In genomic region chr6:42324482-42325267, GRCm38 (mm10) we compare ENCODE assay signal across 8 mouse cellular contexts. TPM values are rescaled to one million over a fixed set of nuclear protein-coding genes. Genes with fewer than 3 reads are reported as not detected.
DNase-seq lines count a peak whose midpoint lies in the region; ATAC-seq lines count a peak whose summit lies in the region.

Fam131b (minus strand) TSS chr6:42324643.

- H3K27me3 ChIP-seq in forebrain, embryonic 15.5 days = no peaks in the 10 kb centered on the region
- H3K27me3 ChIP-seq in hindbrain, embryonic 13.5 days = no peaks in the 10 kb centered on the region
- H3K27me3 ChIP-seq in midbrain, embryonic 13.5 days = no peaks in the 10 kb centered on the region

- under 1% methylated on average over 51 of the region's 68 CpGs for WGBS in forebrain, embryonic 15.5 days
- WGBS in hindbrain, embryonic 13.5 days = under 1% methylated on average over 43 of the region's 68 CpGs
- under 1% methylated on average over 58 of the region's 68 CpGs for WGBS in midbrain, embryonic 13.5 days

- intact Hi-C loops in left cerebral cortex, postnatal 14 days (cut with DNase I) = loop anchor here (1.0 to 10.0 kb wide), 5 partner anchors 24 to 260 kb away; partner anchors contain the start of gene Zyx

- H3K9me3 ChIP-seq in forebrain, embryonic 15.5 days = no peaks in the 10 kb centered on the region
- no peaks in the 10 kb centered on the region for H3K9me3 ChIP-seq in hindbrain, embryonic 13.5 days
- H3K9me3 ChIP-seq in midbrain, embryonic 13.5 days = no peaks in the 10 kb centered on the region

- peak within 1 kb of the TSS; percentile 94 for H3K4me2 ChIP-seq in forebrain, embryonic 15.5 days (replicated peaks)
- H3K4me2 ChIP-seq in hindbrain, embryonic 13.5 days = peak within 1 kb of the TSS; percentile 81
- H3K4me2 ChIP-seq in midbrain, embryonic 13.5 days (replicated peaks) = peak within 1 kb of the TSS; percentile 89

- DNase-seq in adrenal gland, adult 2 months = peak; percentile 22
- no peak for DNase-seq in adrenal gland, adult 18-20 months (ENCODE audit: low spot score in 2 of 2)
- DNase-seq in cerebellum, adult 11 months = peak; percentile 84
- peak; percentile 61 to 77 for DNase-seq in left cerebral cortex, postnatal 14 days (ENCODE audit: low spot score in 2 of 2)
- DNase-seq in testis, postnatal 10 days (ENCODE audit: low spot score) = peak; percentile 51

- peak within 1 kb of the TSS; percentile 80 for H3K9ac ChIP-seq in forebrain, embryonic 15.5 days (replicated peaks)
- peak within 1 kb of the TSS; percentile 91 for H3K9ac ChIP-seq in hindbrain, embryonic 13.5 days
- H3K9ac ChIP-seq in midbrain, embryonic 13.5 days (replicated peaks) = peak within 1 kb of the TSS; percentile 90

- peaks cover 20% of the 10 kb centered on the region for H3K4me1 ChIP-seq in forebrain, embryonic 15.5 days
- peaks cover 38% of the 10 kb centered on the region for H3K4me1 ChIP-seq in hindbrain, embryonic 13.5 days (replicated peaks)
- H3K4me1 ChIP-seq in midbrain, embryonic 13.5 days (replicated peaks) = peaks cover 34% of the 10 kb centered on the region

- peak; percentile 91 for ATAC-seq in forebrain, embryonic 15.5 days (replicated peaks)
- peak; percentile 91 for ATAC-seq in hindbrain, embryonic 13.5 days (ENCODE audit: low FRiP score)
- ATAC-seq in midbrain, embryonic 13.5 days = peak; percentile 89

- peak within 1 kb of the TSS; percentile 92 for H3K4me3 ChIP-seq in forebrain, embryonic 15.5 days
- peak within 1 kb of the TSS; percentile 76 for H3K4me3 ChIP-seq in hindbrain, embryonic 13.5 days
- H3K4me3 ChIP-seq in midbrain, embryonic 13.5 days (replicated peaks) = peak within 1 kb of the TSS; percentile 75

- peaks cover 6% of the 10 kb centered on the region; the same call in 1 of the 2 replicates for H3K36me3 ChIP-seq in forebrain, embryonic 15.5 days
- H3K36me3 ChIP-seq in hindbrain, embryonic 13.5 days = peaks cover 14% of the 10 kb centered on the region
- peaks cover 14% of the 10 kb centered on the region for H3K36me3 ChIP-seq in midbrain, embryonic 13.5 days

- H3K27ac ChIP-seq in forebrain, embryonic 15.5 days (replicated peaks) = peak within 1 kb of the TSS; percentile 86
- H3K27ac ChIP-seq in hindbrain, embryonic 13.5 days = peak within 1 kb of the TSS; percentile 95
- H3K27ac ChIP-seq in midbrain, embryonic 13.5 days = peak within 1 kb of the TSS; percentile 91

RNA-seq across cellular contexts. Expression of gene Fam131b, which starts in this region (rescaled TPM):
- total RNA-seq in adrenal gland, adult 2 months (2021) = under 1 TPM; 0.14 to 0.17 TPM
- 0.04 and 0.11 TPM in 2 replicates for polyA plus RNA-seq in adrenal gland, adult 2 months (2012; rRNA removed)
- total RNA-seq in adrenal gland, adult 18-20 months (2021) = under 1 TPM; 0.13 to 0.29 TPM
- 5.4 and 6.2 TPM in 2 replicates for polyA plus RNA-seq in forebrain, embryonic 15.5 days (2015; fragmentation: Nextera tagmentation; extraction: Ambion mirVana)
- 5.8 and 6.7 TPM in 2 replicates for polyA plus RNA-seq in hindbrain, embryonic 13.5 days (2015; fragmentation: Nextera tagmentation; extraction: Ambion mirVana)
- 100 to 1,000 TPM; 118 to 121 TPM for total RNA-seq in left cerebral cortex, postnatal 14 days (2021)
- 5.4 and 5.7 TPM in 2 replicates for polyA plus RNA-seq in midbrain, embryonic 13.5 days (2015; fragmentation: Nextera tagmentation; extraction: Ambion mirVana)

Comparison
In these comparisons a context has a peak if more than half of its experiments do, and no peak if none do; other contexts are left out.
1. RNA of gene Fam131b (total RNA-seq): 118 to 121 TPM in left cerebral cortex, postnatal 14 days; 0.13 to 0.29 TPM in adrenal gland, adult 18-20 months and 0.14 to 0.17 TPM in adrenal gland, adult 2 months; every median in the first group is over 10 times any median in the second.
2. Peak in DNase-seq in adrenal gland, adult 2 months; RNA of the gene not detected or under 1 TPM.
3. DNase-seq: peak in cerebellum, adult 11 months (single experiment), left cerebral cortex, postnatal 14 days (2 of 2) and testis, postnatal 10 days (single experiment); none in adrenal gland, adult 18-20 months (0 of 2).
4. Peak in every context shown above with its lines, with median percentiles within 50 percentile points of each other: ATAC-seq, H3K27ac ChIP-seq, H3K4me2 ChIP-seq, H3K4me3 ChIP-seq and H3K9ac ChIP-seq.